Mouse (Mus musculus): ENCODE measurements around the gene Cldn14.

GRCm38 (mm10) chr16:93893285-93893684 is 115.4 kb downstream of the Cldn14 start:
- TF ChIP-seq CTCF (conservative IDR thresholded peaks at IDR 0.05; ENCODE audit: low read length) (no peak), POU5F1 (IDR thresholded peaks at IDR 0.05; ENCODE audit: borderline replicate concordance, low read length) (no peak)

All from E14TG2a.4 (cell line).